Mouse (Mus musculus): ENCODE data around the gene Cept1. TPM values are rescaled to one million over a fixed set of nuclear protein-coding genes. Genes with fewer than 3 reads are reported as not detected.

Gene Cept1
- polyA plus RNA-seq, 1 experiment from 2014 or later = 37.2 TPM

DNA sequence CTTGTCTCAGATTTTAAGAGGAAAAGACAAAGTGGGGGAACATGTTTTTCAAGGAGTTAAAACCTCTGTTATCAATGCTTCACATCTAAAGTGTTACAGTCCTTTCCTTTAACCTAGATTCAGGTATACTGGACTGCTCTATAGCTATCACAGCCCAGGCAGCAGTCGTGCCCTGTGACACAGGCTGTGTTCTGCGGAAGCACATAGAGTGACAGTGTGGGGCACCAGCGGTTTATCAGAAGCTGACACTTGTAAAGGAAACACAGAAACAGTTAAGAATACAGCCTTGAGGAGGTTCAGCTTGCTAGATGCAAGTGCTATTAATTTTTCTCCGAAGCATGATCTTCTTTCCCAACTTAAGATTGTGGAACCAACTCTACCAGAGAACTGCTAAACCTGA, 95.0 kb downstream of the Cept1 start:
- Histone ChIP-seq H3K27me3 (ENCODE audit: poor library complexity, severe bottlenecking) (no peaks in the 10 kb centered on the region), H3K4me3 (no peak overlapping the region), H3K9me3 (no peaks in the 10 kb centered on the region), H3K27ac (no peak overlapping the region), H3K36me3 (replicated peaks) (no peaks in the 10 kb centered on the region), H3K4me1 (no peaks in the 10 kb centered on the region)
- DNase-seq (ENCODE audit: extremely low spot score, low spot score) = no peak
- 75% methylated on average over 4 of the region's 4 CpGs for WGBS

Other genes starting within 250 kb of the Cept1 start
- not detected in 2 replicates for gene Chil6, start 141.6 kb downstream of the Cept1 start, polyA plus RNA-seq (2016; fragmentation: Nextera tagmentation; extraction: Ambion mirVana)
- 1.2 and 2.0 TPM in 2 replicates for gene Dennd2d, start 65.4 kb downstream of the Cept1 start, polyA plus RNA-seq (2016; fragmentation: Nextera tagmentation; extraction: Ambion mirVana)
- 33.2 and 33.4 TPM in 2 replicates for gene Dram2, start within 50 bp of the Cept1 start, polyA plus RNA-seq (2016; fragmentation: Nextera tagmentation; extraction: Ambion mirVana)
- 13.3 and 13.6 TPM in 2 replicates for gene Lrif1, start 137.2 kb upstream of the Cept1 start, polyA plus RNA-seq (2016; fragmentation: Nextera tagmentation; extraction: Ambion mirVana)
- 2.3 and 2.9 TPM in 2 replicates for gene Cd53, start 242.3 kb upstream of the Cept1 start, polyA plus RNA-seq (2016; fragmentation: Nextera tagmentation; extraction: Ambion mirVana)